Mouse (Mus musculus): ENCODE results near the gene Prkg1. TPM values are rescaled to one million over a fixed set of nuclear protein-coding genes. Genes with fewer than 3 reads are reported as not detected.
A peak's percentile ranks its signal among the peaks of the same experiment; 100 is the strongest.

Prkg1 gene
- total and polyA plus RNA-seq, 2 experiments: 0.27 to 3.4 TPM

- Histone ChIP-seq H3K9ac (ENCODE audit: low read depth, low read length) (no peak overlapping the region), H3K36me3 (ENCODE audit: control insufficient read depth, insufficient read depth, low read length) (no peaks in the 10 kb centered on the region), H3K4me3 (ENCODE audit: insufficient read depth, low read depth, low read length) (no peak overlapping the region), H3K79me2 (ENCODE audit: control insufficient read depth, insufficient read depth, low read length) (no peaks in the 10 kb centered on the region), H3K4me1 (ENCODE audit: control insufficient read depth, insufficient read depth, low read length) (no peaks in the 10 kb centered on the region), H3K27me3 (ENCODE audit: control insufficient read depth, insufficient read depth, low read length) (no peaks in the 10 kb centered on the region), H3K27ac (replicated peaks; ENCODE audit: insufficient read depth, low read depth, low read length) (no peak overlapping the region)
- no peak for DNase-seq (ENCODE audit: extremely low read depth, low read depth, low spot score)
- 35% methylated on average over 5 of the region's 5 CpGs for WGBS
- TF ChIP-seq CTCF (IDR thresholded peaks at IDR 0.05; ENCODE audit: low read depth, low read length) (no peak), POLR2A (IDR thresholded peaks at IDR 0.05; ENCODE audit: extremely low read depth, insufficient read depth, low read length) (no peak)
Observed at GRCm38 (mm10) chr19:31678324-31678723, 86.5 kb downstream of the Prkg1 start.

GRCm38 (mm10) chr19:31671726-31672125, 93.1 kb downstream of the Prkg1 start:
- Histone ChIP-seq H3K27ac (replicated peaks; ENCODE audit: insufficient read depth, low read depth, low read length) (no peak overlapping the region), H3K36me3 (ENCODE audit: control insufficient read depth, insufficient read depth, low read length) (no peaks in the 10 kb centered on the region), H3K79me2 (ENCODE audit: control insufficient read depth, insufficient read depth, low read length) (no peaks in the 10 kb centered on the region), H3K4me3 (ENCODE audit: insufficient read depth, low read depth, low read length) (no peak overlapping the region), H3K4me1 (ENCODE audit: control insufficient read depth, insufficient read depth, low read length) (no peaks in the 10 kb centered on the region), H3K27me3 (ENCODE audit: control insufficient read depth, insufficient read depth, low read length) (no peaks in the 10 kb centered on the region), H3K9ac (ENCODE audit: low read depth, low read length) (no peak overlapping the region)
- no peak for TF ChIP-seq POLR2A (IDR thresholded peaks at IDR 0.05; ENCODE audit: extremely low read depth, insufficient read depth, low read length)
- TF ChIP-seq CTCF (IDR thresholded peaks at IDR 0.05; ENCODE audit: low read depth, low read length): no peak
- WGBS: 70% methylated on average over 5 of the region's 5 CpGs
- no peak for DNase-seq (ENCODE audit: extremely low read depth, low read depth, low spot score)

GRCm38 (mm10) chr19:31665007-31665406, 99.8 kb downstream of the Prkg1 start:
- 0 out of 2 replicates have a peak, but pooled peaks cover 3% of the 10 kb centered on the region for H3K27me3 ChIP-seq (ENCODE audit: control insufficient read depth, insufficient read depth, low read length)
- peak overlapping the region; percentile 27; the same call in 1 of the 2 replicates for H3K9ac ChIP-seq (ENCODE audit: low read depth, low read length)
- no peaks in the 10 kb centered on the region for H3K79me2 ChIP-seq (ENCODE audit: control insufficient read depth, insufficient read depth, low read length)
- H3K36me3 ChIP-seq (ENCODE audit: control insufficient read depth, insufficient read depth, low read length): no peaks in the 10 kb centered on the region
- DNase-seq (ENCODE audit: extremely low read depth, low read depth, low spot score): no peak
- no peaks in the 10 kb centered on the region for H3K4me1 ChIP-seq (ENCODE audit: control insufficient read depth, insufficient read depth, low read length)
- no peak for TF ChIP-seq CTCF (IDR thresholded peaks at IDR 0.05; ENCODE audit: low read depth, low read length)
- TF ChIP-seq POLR2A (IDR thresholded peaks at IDR 0.05; ENCODE audit: extremely low read depth, insufficient read depth, low read length): no peak
- H3K4me3 ChIP-seq (ENCODE audit: insufficient read depth, low read depth, low read length): no peak overlapping the region; the same call in 1 of the 2 replicates
- H3K27ac ChIP-seq (replicated peaks; ENCODE audit: insufficient read depth, low read depth, low read length): no peak overlapping the region
- 11% methylated on average over 8 of the region's 8 CpGs for WGBS

GRCm38 (mm10) chr19:31664159-31664991, 100.5 kb downstream of the Prkg1 start:
- Histone ChIP-seq H3K27ac (replicated peaks; ENCODE audit: insufficient read depth, low read depth, low read length) (no peak overlapping the region), H3K36me3 (ENCODE audit: control insufficient read depth, insufficient read depth, low read length) (no peaks in the 10 kb centered on the region), H3K4me1 (ENCODE audit: control insufficient read depth, insufficient read depth, low read length) (no peaks in the 10 kb centered on the region), H3K4me3 (ENCODE audit: insufficient read depth, low read depth, low read length) (peak overlapping the region; percentile 66), H3K79me2 (ENCODE audit: control insufficient read depth, insufficient read depth, low read length) (no peaks in the 10 kb centered on the region), H3K27me3 (ENCODE audit: control insufficient read depth, insufficient read depth, low read length) (0 out of 2 replicates have a peak, but pooled peaks cover 3% of the 10 kb centered on the region), H3K9ac (ENCODE audit: low read depth, low read length) (peak overlapping the region; percentile 55)
- WGBS: 2% methylated on average over 52 of the region's 52 CpGs
- DNase-seq (ENCODE audit: extremely low read depth, low read depth, low spot score): no peak
- TF ChIP-seq POLR2A (IDR thresholded peaks at IDR 0.05; ENCODE audit: extremely low read depth, insufficient read depth, low read length): no peak
- TF ChIP-seq CTCF (IDR thresholded peaks at IDR 0.05; ENCODE audit: low read depth, low read length): no peak

GRCm38 (mm10) chr19:31663437-31664158, 101.2 kb downstream of the Prkg1 start:
- Histone ChIP-seq H3K36me3 (ENCODE audit: control insufficient read depth, insufficient read depth, low read length) (no peaks in the 10 kb centered on the region), H3K4me3 (ENCODE audit: insufficient read depth, low read depth, low read length) (peak overlapping the region; percentile 66), H3K27me3 (ENCODE audit: control insufficient read depth, insufficient read depth, low read length) (0 out of 2 replicates have a peak, but pooled peaks cover 3% of the 10 kb centered on the region), H3K9ac (ENCODE audit: low read depth, low read length) (peak overlapping the region; percentile 55), H3K27ac (replicated peaks; ENCODE audit: insufficient read depth, low read depth, low read length) (no peak overlapping the region), H3K79me2 (ENCODE audit: control insufficient read depth, insufficient read depth, low read length) (no peaks in the 10 kb centered on the region), H3K4me1 (ENCODE audit: control insufficient read depth, insufficient read depth, low read length) (no peaks in the 10 kb centered on the region)
- TF ChIP-seq POLR2A (IDR thresholded peaks at IDR 0.05; ENCODE audit: extremely low read depth, insufficient read depth, low read length) (no peak), CTCF (IDR thresholded peaks at IDR 0.05; ENCODE audit: low read depth, low read length) (no peak)
- no peak for DNase-seq (ENCODE audit: extremely low read depth, low read depth, low spot score)
- 10% methylated on average over 39 of the region's 39 CpGs for WGBS
